Mouse (Mus musculus): ENCODE data around the gene Ptprcap. TPM values are rescaled to one million over a fixed set of nuclear protein-coding genes. Genes with fewer than 3 reads are reported as not detected.
"Not testable (repeated sequence)": the region's sequence is repeated elsewhere in the genome, so short reads cannot be mapped to it uniquely, and the experiment has no call there.

Ptprcap gene
- polyA plus RNA-seq, 1 experiment from 2014 or later: not detected

DNA sequence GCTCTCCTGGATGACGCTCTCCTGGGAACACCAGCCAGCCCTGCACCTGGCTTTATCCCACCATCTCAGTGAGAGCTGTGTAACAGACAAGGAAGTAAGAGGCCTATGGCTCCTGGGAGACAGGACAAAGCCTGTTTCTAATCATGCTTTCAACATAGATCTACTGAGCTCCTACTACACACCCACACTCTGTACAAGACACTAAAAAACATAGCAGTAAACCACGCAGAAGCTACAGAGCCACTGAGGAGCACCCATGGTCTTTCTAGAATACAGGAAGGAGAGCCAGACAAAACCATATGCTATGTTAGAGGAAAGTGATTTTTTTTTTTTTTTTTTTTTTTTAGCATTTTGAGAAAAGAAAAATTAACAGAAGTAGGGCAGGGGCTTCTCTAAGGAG lies 35.1 kb upstream of the Ptprcap start:
- no peak for DNase-seq (ENCODE audit: low spot score)
- H3K4me1 ChIP-seq: peaks cover 14% of the 10 kb centered on the region
- no peak overlapping the region for H3K27ac ChIP-seq (replicated peaks)
- peaks cover 8% of the 10 kb centered on the region; the same call in 1 of the 2 replicates for H3K27me3 ChIP-seq (ENCODE audit: low read depth, poor library complexity, severe bottlenecking)
- H3K4me3 ChIP-seq: no peak overlapping the region
- 95% methylated on average over 2 of the region's 2 CpGs for WGBS
- no peaks in the 10 kb centered on the region for H3K9me3 ChIP-seq (replicated peaks)
- peaks cover 49% of the 10 kb centered on the region for H3K36me3 ChIP-seq

- H3K36me3 ChIP-seq: peaks cover 34% of the 10 kb centered on the region
- peak overlapping the region; percentile 61; the same call in 1 of the 2 replicates for H3K4me3 ChIP-seq
- H3K27ac ChIP-seq (replicated peaks): no peak overlapping the region
- 87% methylated on average over 6 of the region's 6 CpGs for WGBS
- H3K4me1 ChIP-seq: peaks cover 14% of the 10 kb centered on the region
- H3K27me3 ChIP-seq (ENCODE audit: low read depth, poor library complexity, severe bottlenecking): peaks cover 8% of the 10 kb centered on the region; the same call in 1 of the 2 replicates
- no peak for DNase-seq (ENCODE audit: low spot score)
- H3K9me3 ChIP-seq (replicated peaks): no peaks in the 10 kb centered on the region
Observed at GRCm38 (mm10) chr19:4119716-4120487, 33.5 kb upstream of the Ptprcap start.

GRCm38 (mm10) chr19:4120496-4120895 lies 32.9 kb upstream of the Ptprcap start:
- H3K27ac ChIP-seq (replicated peaks): no peak overlapping the region
- peaks cover 8% of the 10 kb centered on the region; the same call in 1 of the 2 replicates for H3K27me3 ChIP-seq (ENCODE audit: low read depth, poor library complexity, severe bottlenecking)
- peak overlapping the region; percentile 61 for H3K4me3 ChIP-seq
- no peak for DNase-seq (ENCODE audit: low spot score)
- H3K4me1 ChIP-seq: peaks cover 19% of the 10 kb centered on the region
- H3K9me3 ChIP-seq (replicated peaks): no peaks in the 10 kb centered on the region
- 96% methylated on average over 2 of the region's 2 CpGs for WGBS
- peaks cover 28% of the 10 kb centered on the region for H3K36me3 ChIP-seq

GRCm38 (mm10) chr19:4121097-4121805 lies 32.2 kb upstream of the Ptprcap start:
- Histone ChIP-seq H3K36me3 (peaks cover 20% of the 10 kb centered on the region), H3K4me3 (peak overlapping the region; percentile 61), H3K27me3 (ENCODE audit: low read depth, poor library complexity, severe bottlenecking) (peaks cover 8% of the 10 kb centered on the region; the same call in 1 of the 2 replicates), H3K27ac (replicated peaks) (peak overlapping the region; percentile 90), H3K9me3 (replicated peaks) (no peaks in the 10 kb centered on the region), H3K4me1 (peaks cover 21% of the 10 kb centered on the region)
- WGBS: 3% methylated on average over 38 of the region's 38 CpGs
- peak; percentile 96 for DNase-seq (ENCODE audit: low spot score)

DNA sequence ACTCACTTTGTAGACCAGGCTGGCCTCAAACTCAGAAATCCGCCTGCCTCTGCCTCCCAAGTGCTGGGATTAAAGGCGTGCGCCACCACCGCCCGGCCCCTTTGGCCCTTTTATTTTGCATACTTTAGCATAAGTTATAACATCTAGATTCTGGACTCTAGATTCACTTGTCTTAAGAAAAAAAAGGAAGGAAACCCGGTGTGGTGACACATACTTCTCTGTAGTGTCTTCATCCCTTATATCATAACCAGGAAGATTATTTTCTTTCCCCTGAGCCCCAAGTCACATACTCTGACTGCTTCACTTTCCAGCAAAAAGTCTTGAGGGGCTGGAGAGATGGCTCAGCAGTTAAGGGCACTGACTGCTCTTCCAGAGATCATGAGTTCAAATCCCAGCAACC lies 31.5 kb upstream of the Ptprcap start:
- not testable (repeated sequence) for H3K9me3 ChIP-seq (replicated peaks); DNase-seq (ENCODE audit: low spot score); H3K27me3 ChIP-seq (ENCODE audit: low read depth, poor library complexity, severe bottlenecking)
- Histone ChIP-seq H3K4me1 (peaks cover 27% of the 10 kb centered on the region), H3K4me3 (peak overlapping the region; percentile 61; the same call in 1 of the 2 replicates), H3K36me3 (peaks cover 14% of the 10 kb centered on the region), H3K27ac (replicated peaks) (0 out of 2 replicates have a peak overlapping the region, but pooled peaks have one; percentile 42)
- WGBS: 61% methylated on average over 6 of the region's 6 CpGs

DNA sequence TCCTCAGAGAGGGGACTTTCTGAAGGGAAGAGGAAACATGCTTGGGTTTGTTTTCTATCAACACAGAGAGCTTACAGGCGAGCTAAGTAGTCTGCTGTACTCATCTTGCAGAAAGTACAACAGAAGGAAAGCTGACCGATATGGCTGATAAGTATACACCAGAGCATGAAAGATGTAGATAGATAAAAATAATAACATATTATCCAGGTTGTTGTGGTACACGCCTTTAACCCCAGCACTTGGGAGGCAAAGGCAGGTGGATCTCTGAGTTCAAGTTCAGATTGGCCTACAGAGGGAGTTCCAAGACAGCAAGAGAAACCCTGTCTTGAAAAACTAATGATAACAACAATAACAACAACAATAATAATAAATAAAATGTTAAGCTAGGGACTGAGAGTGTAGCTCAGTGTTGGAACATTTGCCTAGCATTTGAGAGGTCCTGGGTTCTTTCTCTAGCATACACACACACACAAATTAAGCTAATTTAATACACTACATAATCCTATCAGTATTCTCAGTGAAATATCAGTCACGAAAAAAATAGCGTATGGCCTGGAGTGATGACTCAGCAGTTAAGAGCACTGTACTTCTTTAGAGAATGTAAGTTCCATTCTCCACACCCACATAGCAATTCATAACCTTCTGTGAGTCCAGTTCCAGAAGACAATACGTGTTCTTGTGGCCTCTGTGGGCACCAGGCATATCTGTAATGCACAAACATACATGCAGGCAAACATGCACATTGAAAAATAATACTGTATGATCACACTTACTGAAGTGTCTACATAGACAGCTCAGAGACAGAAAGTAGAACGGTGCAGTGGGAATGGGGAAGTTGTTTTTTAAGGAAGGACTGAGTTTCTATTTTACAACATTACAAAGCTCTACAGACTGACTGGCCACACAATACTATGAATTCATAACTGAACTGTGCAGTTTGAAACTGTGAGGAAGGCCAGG lies 30.7 kb upstream of the Ptprcap start:
- no peak overlapping the region for H3K27ac ChIP-seq (replicated peaks)
- H3K4me3 ChIP-seq: no peak overlapping the region
- WGBS: 86% methylated on average over 7 of the region's 7 CpGs
- peaks cover 35% of the 10 kb centered on the region for H3K4me1 ChIP-seq
- no peak for DNase-seq (ENCODE audit: low spot score)
- H3K27me3 ChIP-seq (ENCODE audit: low read depth, poor library complexity, severe bottlenecking): peaks cover 8% of the 10 kb centered on the region; the same call in 1 of the 2 replicates
- peaks cover 10% of the 10 kb centered on the region for H3K36me3 ChIP-seq
- H3K9me3 ChIP-seq (replicated peaks): no peaks in the 10 kb centered on the region

DNA sequence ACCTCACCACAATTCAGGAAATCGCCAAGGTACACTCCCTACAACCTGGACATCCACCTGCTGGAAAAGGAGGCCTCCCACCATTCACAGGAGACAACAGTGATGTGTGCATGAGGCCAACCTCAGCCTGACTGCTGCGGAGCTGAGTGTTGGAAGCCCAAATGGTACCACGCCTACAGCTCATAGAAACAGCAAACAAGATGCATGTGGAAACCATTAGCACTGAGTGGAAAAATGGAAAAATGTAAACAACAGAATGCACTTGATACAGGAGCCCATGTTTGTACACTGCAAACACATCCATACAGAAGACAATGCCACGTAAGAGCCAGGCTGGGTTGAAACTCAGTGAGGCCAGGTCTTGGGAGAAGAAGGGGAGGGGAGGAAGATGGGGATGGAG lies 29.0 kb upstream of the Ptprcap start:
- Histone ChIP-seq H3K4me1 (peaks cover 36% of the 10 kb centered on the region), H3K27me3 (ENCODE audit: low read depth, poor library complexity, severe bottlenecking) (peaks cover 8% of the 10 kb centered on the region; the same call in 1 of the 2 replicates), H3K9me3 (replicated peaks) (no peaks in the 10 kb centered on the region), H3K36me3 (peaks cover 21% of the 10 kb centered on the region), H3K4me3 (no peak overlapping the region), H3K27ac (replicated peaks) (no peak overlapping the region)
- DNase-seq (ENCODE audit: low spot score): no peak
- WGBS: 89% methylated on average over 4 of the region's 4 CpGs

DNA sequence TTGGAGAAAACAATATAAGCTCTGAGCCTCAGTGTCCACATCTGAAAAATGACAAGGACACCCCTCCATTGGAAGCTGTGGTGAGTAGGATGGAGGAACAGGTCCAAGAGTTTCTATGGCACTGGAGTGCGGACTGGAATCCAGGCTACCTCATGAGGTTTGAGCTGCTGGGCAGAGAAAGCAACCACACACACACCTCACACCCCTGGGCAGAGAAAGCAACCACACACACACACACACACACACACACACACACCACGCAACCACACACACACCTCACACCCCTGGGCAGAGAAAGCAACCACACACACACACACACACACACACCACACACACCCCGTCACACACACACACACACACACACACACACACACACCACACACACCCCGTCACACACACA lies 28.1 kb upstream of the Ptprcap start:
- peak overlapping the region; percentile 90 for H3K27ac ChIP-seq (replicated peaks)
- not testable (repeated sequence) for DNase-seq (ENCODE audit: low spot score); H3K9me3 ChIP-seq (replicated peaks); H3K27me3 ChIP-seq (ENCODE audit: low read depth, poor library complexity, severe bottlenecking)
- 18% methylated on average over 4 of the region's 4 CpGs for WGBS
- peak overlapping the region; percentile 79 for H3K4me3 ChIP-seq
- H3K36me3 ChIP-seq: peaks cover 30% of the 10 kb centered on the region
- peaks cover 32% of the 10 kb centered on the region for H3K4me1 ChIP-seq

GRCm38 (mm10) chr19:4125741-4126696 lies 27.4 kb upstream of the Ptprcap start, which contains the start of gene Aip:
TSS of gene Aip (minus strand) at chr19:4125858.
- Histone ChIP-seq H3K27me3 (ENCODE audit: low read depth, poor library complexity, severe bottlenecking) (no peaks in the 10 kb centered on the region), H3K9me3 (replicated peaks) (no peaks in the 10 kb centered on the region), H3K27ac (replicated peaks) (peak within 1 kb of the TSS; percentile 90), H3K4me3 (peak within 1 kb of the TSS; percentile 79), H3K36me3 (peaks cover 35% of the 10 kb centered on the region), H3K4me1 (peaks cover 25% of the 10 kb centered on the region)
- 1% methylated on average over 64 of the region's 64 CpGs for WGBS
- DNase-seq (ENCODE audit: low spot score): peak; percentile 99

- peaks cover 44% of the 10 kb centered on the region for H3K36me3 ChIP-seq
- peak overlapping the region; percentile 79 for H3K4me3 ChIP-seq
- no peaks in the 10 kb centered on the region for H3K9me3 ChIP-seq (replicated peaks)
- no peaks in the 10 kb centered on the region for H3K27me3 ChIP-seq (ENCODE audit: low read depth, poor library complexity, severe bottlenecking)
- peak overlapping the region; percentile 90 for H3K27ac ChIP-seq (replicated peaks)
- whole genome bisulfite sequencing: 73% methylated on average over 7 of the region's 7 CpGs
- no peak for DNase-seq (ENCODE audit: low spot score)
- peaks cover 22% of the 10 kb centered on the region for H3K4me1 ChIP-seq
Observed at GRCm38 (mm10) chr19:4126759-4127495, 26.5 kb upstream of the Ptprcap start.

DNA sequence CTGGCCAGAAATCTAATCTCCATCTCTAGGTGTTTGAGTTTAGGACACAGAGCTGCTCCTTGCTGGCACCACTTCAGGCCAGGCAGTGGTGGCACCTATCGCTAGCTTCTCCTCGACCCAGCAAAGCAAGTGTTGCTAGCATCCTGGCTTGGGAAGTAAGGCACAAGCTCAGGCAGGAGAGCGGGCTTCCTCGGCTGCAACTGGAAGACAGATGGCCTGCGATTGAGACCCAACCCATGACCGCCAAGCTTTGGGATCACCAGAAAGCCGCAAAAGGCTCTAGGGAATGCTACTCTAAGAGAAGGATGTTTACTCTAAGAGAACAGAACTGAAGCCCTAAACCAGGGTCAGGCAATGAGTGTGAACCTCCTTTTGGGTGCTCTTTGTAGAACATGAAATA lies 23.9 kb upstream of the Ptprcap start:
- DNase-seq (ENCODE audit: low spot score): no peak
- peaks cover 22% of the 10 kb centered on the region for H3K4me1 ChIP-seq
- H3K4me3 ChIP-seq: no peak overlapping the region
- peaks cover 61% of the 10 kb centered on the region for H3K36me3 ChIP-seq
- H3K9me3 ChIP-seq (replicated peaks): no peaks in the 10 kb centered on the region
- 96% methylated on average over 7 of the region's 7 CpGs for WGBS
- no peaks in the 10 kb centered on the region for H3K27me3 ChIP-seq (ENCODE audit: low read depth, poor library complexity, severe bottlenecking)
- H3K27ac ChIP-seq (replicated peaks): no peak overlapping the region

Measured in midbrain, embryonic 10.5 days (tissue).